Mouse (Mus musculus): ENCODE results near the gene Lrrc4c. TPM values are rescaled to one million over a fixed set of nuclear protein-coding genes. Genes with fewer than 3 reads are reported as not detected.

Lrrc4c gene
- polyA plus RNA-seq, 1 experiment, result 56.6 TPM

DNA sequence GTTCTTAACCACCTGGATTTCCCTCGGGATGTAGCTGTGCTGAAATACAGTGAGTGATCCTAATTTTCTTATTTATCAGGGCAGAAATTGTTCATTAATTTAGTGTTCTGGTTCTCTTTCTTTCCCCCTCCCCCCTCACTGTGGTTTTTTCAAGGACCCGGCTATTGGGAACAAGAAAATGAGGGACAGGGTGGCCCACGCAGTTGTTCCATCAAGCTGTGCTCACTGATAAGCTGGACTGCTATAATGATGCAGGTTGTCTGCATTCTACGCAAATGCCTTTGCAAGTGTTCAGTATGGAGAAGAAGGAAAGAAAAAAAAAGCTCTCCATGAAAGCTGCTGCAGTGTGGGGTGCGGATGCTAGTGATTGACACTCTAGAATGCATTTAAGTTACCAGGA, 1150.4 kb downstream of the Lrrc4c start:
- TF ChIP-seq POLR2A (IDR thresholded peaks at IDR 0.05; ENCODE audit: extremely low read depth, insufficient read depth, low read length), result no peak
- TF ChIP-seq CTCF (IDR thresholded peaks at IDR 0.05; ENCODE audit: extremely low read depth, insufficient read depth, low read length), result no peak
- no peaks in the 10 kb centered on the region for H3K4me1 ChIP-seq (ENCODE audit: control insufficient read depth, insufficient read depth, low read length)
- H3K27ac ChIP-seq (ENCODE audit: insufficient read depth, low read length), result peak overlapping the region; percentile 38
- H3K4me3 ChIP-seq (ENCODE audit: insufficient read depth, low read length), result peak overlapping the region; percentile 87

DNA sequence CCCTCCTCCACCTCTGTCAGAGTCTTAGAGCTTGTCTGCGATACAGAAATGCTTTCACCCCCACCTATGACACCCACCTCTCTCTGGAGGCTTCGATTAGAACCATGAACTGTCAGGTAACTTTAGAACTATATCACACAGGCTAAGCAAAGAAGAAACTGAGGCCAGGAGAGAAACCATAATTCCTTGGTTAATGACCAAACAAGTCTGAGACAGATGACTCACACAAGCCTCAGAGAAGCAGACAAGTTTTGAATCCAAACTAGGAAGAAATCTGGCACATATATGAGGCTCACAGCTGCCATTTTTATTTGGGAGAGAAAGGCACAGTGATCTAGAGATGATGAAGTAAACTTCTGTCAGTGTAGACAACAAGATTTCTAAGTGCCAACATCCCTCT, 1151.4 kb downstream of the Lrrc4c start:
- 0 out of 2 replicates have a peak overlapping the region, but pooled peaks have one; percentile 39 for H3K27ac ChIP-seq (ENCODE audit: insufficient read depth, low read length)
- H3K4me3 ChIP-seq (ENCODE audit: insufficient read depth, low read length), result peak overlapping the region; percentile 87
- TF ChIP-seq POLR2A (IDR thresholded peaks at IDR 0.05; ENCODE audit: extremely low read depth, insufficient read depth, low read length), result peak; percentile 30; the same call in 1 of the 2 replicates
- no peak for TF ChIP-seq CTCF (IDR thresholded peaks at IDR 0.05; ENCODE audit: extremely low read depth, insufficient read depth, low read length)
- H3K4me1 ChIP-seq (ENCODE audit: control insufficient read depth, insufficient read depth, low read length), result no peaks in the 10 kb centered on the region

GRCm38 (mm10) chr2:97478175-97478924, 1160.4 kb downstream of the Lrrc4c start:
- Histone ChIP-seq H3K27ac (ENCODE audit: insufficient read depth, low read length) (peak overlapping the region; percentile 30; the same call in 1 of the 2 replicates), H3K4me3 (ENCODE audit: insufficient read depth, low read length) (peak overlapping the region; percentile 5), H3K4me1 (ENCODE audit: control insufficient read depth, insufficient read depth, low read length) (peaks cover 2% of the 10 kb centered on the region; the same call in 1 of the 2 replicates)
- no peak for TF ChIP-seq POLR2A (IDR thresholded peaks at IDR 0.05; ENCODE audit: extremely low read depth, insufficient read depth, low read length)
- no peak for TF ChIP-seq CTCF (IDR thresholded peaks at IDR 0.05; ENCODE audit: extremely low read depth, insufficient read depth, low read length)

DNA sequence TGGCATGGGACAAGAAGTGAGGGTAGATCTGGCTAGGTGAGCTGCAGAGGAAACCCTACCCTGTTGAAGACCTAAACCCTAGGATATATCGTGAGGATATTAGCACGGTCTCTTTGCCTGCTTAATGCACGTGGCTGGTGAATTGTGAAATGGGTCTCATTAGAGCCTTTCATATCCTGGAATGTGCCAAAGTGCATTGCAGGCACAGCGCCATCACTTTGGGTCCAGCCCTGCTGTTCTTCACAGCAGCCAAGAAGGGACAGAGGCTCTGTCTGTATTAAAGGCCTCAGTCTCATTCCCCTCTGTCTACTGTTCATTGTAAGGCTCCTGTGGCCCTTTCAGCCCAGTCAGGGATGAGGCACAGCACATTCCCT, 1160.9 kb downstream of the Lrrc4c start:
- TF ChIP-seq POLR2A (IDR thresholded peaks at IDR 0.05; ENCODE audit: extremely low read depth, insufficient read depth, low read length) (no peak), CTCF (IDR thresholded peaks at IDR 0.05; ENCODE audit: extremely low read depth, insufficient read depth, low read length) (no peak)
- Histone ChIP-seq H3K4me1 (ENCODE audit: control insufficient read depth, insufficient read depth, low read length) (peaks cover 2% of the 10 kb centered on the region; the same call in 1 of the 2 replicates), H3K4me3 (ENCODE audit: insufficient read depth, low read length) (no peak overlapping the region), H3K27ac (ENCODE audit: insufficient read depth, low read length) (peak overlapping the region; percentile 30; the same call in 1 of the 2 replicates)

DNA sequence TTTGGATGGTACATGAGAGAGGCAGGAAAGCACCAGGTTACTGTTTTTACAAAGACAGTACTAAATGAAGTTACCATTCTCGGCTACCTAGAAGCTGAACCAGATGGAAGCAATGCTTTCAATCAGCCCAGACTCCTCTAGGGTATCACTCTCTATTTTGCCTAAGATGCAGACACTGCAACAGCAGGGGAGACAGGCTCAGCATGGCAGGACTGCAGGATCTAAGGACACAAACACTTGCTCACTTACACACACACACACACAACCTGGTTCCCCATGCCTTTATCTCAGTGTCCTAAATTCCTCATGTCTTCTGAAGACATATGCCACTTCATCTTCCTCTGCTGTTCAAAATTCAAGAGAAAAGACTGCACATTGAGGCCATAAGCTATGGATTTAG, 1167.0 kb downstream of the Lrrc4c start:
- Histone ChIP-seq H3K4me1 (ENCODE audit: control insufficient read depth, insufficient read depth, low read length) (peaks cover under 1% of the 10 kb centered on the region), H3K4me3 (ENCODE audit: insufficient read depth, low read length) (no peak overlapping the region), H3K27ac (ENCODE audit: insufficient read depth, low read length) (no peak overlapping the region)
- TF ChIP-seq POLR2A (IDR thresholded peaks at IDR 0.05; ENCODE audit: extremely low read depth, insufficient read depth, low read length), result no peak
- TF ChIP-seq CTCF (IDR thresholded peaks at IDR 0.05; ENCODE audit: extremely low read depth, insufficient read depth, low read length), result no peak

- no peak for TF ChIP-seq CTCF (IDR thresholded peaks at IDR 0.05; ENCODE audit: extremely low read depth, insufficient read depth, low read length)
- H3K4me1 ChIP-seq (ENCODE audit: control insufficient read depth, insufficient read depth, low read length), result peaks cover 2% of the 10 kb centered on the region
- no peak overlapping the region for H3K4me3 ChIP-seq (ENCODE audit: insufficient read depth, low read length)
- H3K27ac ChIP-seq (ENCODE audit: insufficient read depth, low read length), result no peak overlapping the region
These were observed 1167.6 kb downstream of the Lrrc4c start for GRCm38 (mm10) chr2:97485609-97486008.

GRCm38 (mm10) chr2:97487567-97487966, 1169.6 kb downstream of the Lrrc4c start:
- Histone ChIP-seq H3K27ac (ENCODE audit: insufficient read depth, low read length) (no peak overlapping the region), H3K4me1 (ENCODE audit: control insufficient read depth, insufficient read depth, low read length) (peaks cover 4% of the 10 kb centered on the region), H3K4me3 (ENCODE audit: insufficient read depth, low read length) (no peak overlapping the region)
- TF ChIP-seq CTCF (IDR thresholded peaks at IDR 0.05; ENCODE audit: extremely low read depth, insufficient read depth, low read length), result no peak
- TF ChIP-seq POLR2A (IDR thresholded peaks at IDR 0.05; ENCODE audit: extremely low read depth, insufficient read depth, low read length), result no peak

DNA sequence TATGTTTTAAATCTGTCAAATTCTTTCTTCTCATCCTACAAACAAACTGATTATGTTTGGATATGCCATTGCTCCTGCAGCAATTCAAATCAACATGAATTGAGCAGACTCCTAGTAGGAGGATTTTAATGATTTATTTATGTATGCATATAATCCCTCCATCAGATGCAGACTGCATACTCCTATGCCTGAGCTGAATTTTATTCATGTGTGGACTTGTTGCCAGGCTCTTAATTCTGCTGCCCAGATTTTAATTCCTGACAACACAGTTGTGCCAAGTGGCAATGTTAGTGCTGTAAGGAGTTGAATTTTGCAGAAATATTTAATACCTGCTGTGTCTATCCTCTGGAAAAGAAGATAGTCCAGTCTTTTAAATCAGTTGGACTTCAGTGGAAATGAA, 1179.1 kb downstream of the Lrrc4c start:
- H3K27ac ChIP-seq (ENCODE audit: insufficient read depth, low read length), result no peak overlapping the region
- H3K4me1 ChIP-seq (ENCODE audit: control insufficient read depth, insufficient read depth, low read length), result no peaks in the 10 kb centered on the region
- H3K4me3 ChIP-seq (ENCODE audit: insufficient read depth, low read length), result no peak overlapping the region
- TF ChIP-seq POLR2A (IDR thresholded peaks at IDR 0.05; ENCODE audit: extremely low read depth, insufficient read depth, low read length) (no peak), CTCF (IDR thresholded peaks at IDR 0.05; ENCODE audit: extremely low read depth, insufficient read depth, low read length) (no peak)

GRCm38 (mm10) chr2:97502501-97502900, 1184.5 kb downstream of the Lrrc4c start:
- Histone ChIP-seq H3K4me3 (ENCODE audit: insufficient read depth, low read length) (no peak overlapping the region), H3K27ac (ENCODE audit: insufficient read depth, low read length) (no peak overlapping the region), H3K4me1 (ENCODE audit: control insufficient read depth, insufficient read depth, low read length) (no peaks in the 10 kb centered on the region; the same call in 1 of the 2 replicates)
- no peak for TF ChIP-seq POLR2A (IDR thresholded peaks at IDR 0.05; ENCODE audit: extremely low read depth, insufficient read depth, low read length)
- no peak for TF ChIP-seq CTCF (IDR thresholded peaks at IDR 0.05; ENCODE audit: extremely low read depth, insufficient read depth, low read length)

DNA sequence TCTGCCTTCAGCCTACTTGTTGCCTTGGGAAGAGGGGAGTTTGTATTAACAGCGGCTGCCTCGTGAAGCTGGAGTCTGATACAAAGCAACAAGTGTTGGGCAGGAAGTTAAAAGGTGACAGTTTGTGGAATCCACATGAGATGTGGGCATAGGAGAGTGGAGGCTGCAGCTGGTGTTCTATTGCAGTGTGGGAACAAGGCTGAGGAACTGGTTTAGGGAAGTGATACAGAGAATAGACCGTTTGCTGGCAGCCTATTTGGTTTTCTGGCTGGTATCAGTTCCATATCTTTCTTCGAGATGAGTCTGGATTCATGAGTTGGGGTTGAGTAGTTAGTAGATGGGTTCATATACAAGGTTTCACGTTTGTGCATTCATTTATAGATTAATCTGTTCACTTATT, 1186.9 kb downstream of the Lrrc4c start:
- no peak overlapping the region for H3K27ac ChIP-seq (ENCODE audit: insufficient read depth, low read length)
- H3K4me1 ChIP-seq (ENCODE audit: control insufficient read depth, insufficient read depth, low read length), result no peaks in the 10 kb centered on the region; the same call in 1 of the 2 replicates
- no peak for TF ChIP-seq POLR2A (IDR thresholded peaks at IDR 0.05; ENCODE audit: extremely low read depth, insufficient read depth, low read length)
- no peak for TF ChIP-seq CTCF (IDR thresholded peaks at IDR 0.05; ENCODE audit: extremely low read depth, insufficient read depth, low read length)

More for the DNA sequence above, 1186.9 kb downstream of the Lrrc4c start:
- no peak overlapping the region for H3K4me3 ChIP-seq (ENCODE audit: insufficient read depth, low read length)
